Mouse (Mus musculus) CH12.LX (cell line): ENCODE measurements at regions not wholly inside any gene's neighbourhood (a gene's known extent, or its start where the extent isn't known, plus 50 kb on each side); places are given as distances from the start of the nearest gene placed in this dataset.

Experiments used
- CTCF ChIP-seq, 2 experiments: IDR thresholded peaks in 1 of 2; conservative IDR thresholded peaks in 1 of 2; 2 replicates each; pipeline ENCODE4 v1.5.1; 2011 to 2012; ENCODE audit warnings: low read depth in 2 of 2, low read length in 2 of 2, improper control_type of control experiment in 1 of 2, inconsistent platforms in 1 of 2, mild to moderate bottlenecking in 1 of 2, moderate library complexity in 1 of 2
- ELF1 ChIP-seq: IDR thresholded peaks from 2 replicates; pipeline ENCODE4 v1.6.1; 2014; ENCODE audit warnings: low read depth, mild to moderate bottlenecking, inconsistent platforms, low read length, improper control_type of control experiment

DNA sequence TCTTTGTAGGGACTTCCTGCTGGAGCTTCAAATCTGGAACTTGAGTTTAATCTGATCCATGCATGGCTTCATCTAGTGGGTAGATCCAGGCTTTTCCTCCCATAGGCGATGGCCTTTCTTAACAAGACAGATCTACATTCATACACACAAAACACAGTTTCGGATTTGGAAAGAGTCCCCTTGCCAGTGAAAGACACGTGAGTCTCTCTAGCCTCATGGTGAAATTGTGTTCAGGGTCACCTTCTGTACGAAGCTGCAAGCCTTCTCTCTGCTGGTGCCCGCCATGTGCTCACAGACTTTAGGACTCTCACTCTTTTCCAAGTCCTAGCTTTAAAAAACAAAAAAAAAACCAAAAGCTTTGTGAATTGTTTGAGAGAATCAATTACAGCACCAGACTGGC, 51.4 kb upstream of the Dlx2 start:
- no peak for TF ChIP-seq ELF1
- TF ChIP-seq CTCF (conservative IDR thresholded peaks at IDR 0.05 in 1 of 2, IDR thresholded peaks at IDR 0.05 in 1 of 2; ENCODE audit: low read depth in 2 of 2, low read length in 2 of 2) = no peak
